Mouse (Mus musculus): ENCODE data around the gene Dnah2.

- TF ChIP-seq CTCF (IDR thresholded peaks at IDR 0.05; ENCODE audit: control insufficient read depth, insufficient read depth, low read length) (no peak), POLR2A (IDR thresholded peaks at IDR 0.05; ENCODE audit: borderline replicate concordance, control insufficient read depth, low read depth, low read length) (no peak)
Measured at GRCm38 (mm10) chr11:69401987-69402386, 146.9 kb downstream of the Dnah2 start.
